Mouse (Mus musculus) limb, embryonic 11.5 days (tissue): ENCODE measurements around the gene Pde7b. TPM values are rescaled to one million over a fixed set of nuclear protein-coding genes. Genes with fewer than 3 reads are reported as not detected.

ENCODE experiments used
- ATAC-seq: fragments of 200-750 bp; cut with Nextera tagmentation; 2 replicates; pipeline ENCODE4 v1.8.0; 2017; ENCODE audit warnings: low read depth; ENCODE audit not compliant: insufficient number of reproducible peaks, low FRiP score, low TSS enrichment
- DNase-seq: peaks from one replicate; pipeline ENCODE4 v3.0.0-alpha.2; 2015; ENCODE audit warnings: low spot score
- H3K27ac ChIP-seq: fragments of 300-500 bp; sonication (generic); replicated peaks from 2 replicates; pipeline ENCODE4 v1.5.1; 2014; ENCODE audit warnings: low read depth, mild to moderate bottlenecking, low read length
- H3K27me3 ChIP-seq: fragments of 300-500 bp; sonication (generic); 2 replicates; pipeline ENCODE4 v1.6.1; 2014; ENCODE audit warnings: mild to moderate bottlenecking, low read length, mixed read lengths; ENCODE audit not compliant: control insufficient read depth, insufficient read depth
- H3K36me3 ChIP-seq: fragments of 300-500 bp; sonication (generic); 2 replicates; pipeline ENCODE4 v1.6.1; 2014; ENCODE audit warnings: mild to moderate bottlenecking, low read length, moderate library complexity, mixed read lengths; ENCODE audit not compliant: control insufficient read depth, insufficient read depth
- H3K4me1 ChIP-seq: fragments of 300-500 bp; sonication (generic); 2 replicates; pipeline ENCODE4 v1.6.1; 2014; ENCODE audit warnings: low read length, mixed read lengths; ENCODE audit not compliant: control insufficient read depth, insufficient read depth
- H3K4me2 ChIP-seq: fragments of 300-500 bp; sonication (generic); 2 replicates; pipeline ENCODE4 v1.6.1; 2014; ENCODE audit warnings: low read depth, mild to moderate bottlenecking, moderate library complexity; ENCODE audit not compliant: severe bottlenecking
- H3K4me3 ChIP-seq: fragments of 300-500 bp; sonication (generic); 2 replicates; pipeline ENCODE4 v1.5.1; 2014; ENCODE audit warnings: low read depth, low read length
- H3K9ac ChIP-seq: fragments of 300-500 bp; sonication (generic); 2 replicates; pipeline ENCODE4 v1.6.1; 2014; ENCODE audit warnings: mild to moderate bottlenecking, low read length
- H3K9me3 ChIP-seq: fragments of 300-500 bp; sonication (generic); 2 replicates; pipeline ENCODE4 v1.6.1; 2016; ENCODE audit warnings: low read length; ENCODE audit not compliant: control insufficient read depth
- WGBS: fragments of 180-500 bp; shearing (Covaris S2); extraction: QIAGEN DNeasy Blood & Tissue Kit; methylation state at CpG from one replicate; pipeline ENCODE4 v1.1.7; 2014; 5-methylcytosine and 5-hydroxymethylcytosine counted together
- polyA plus RNA-seq: library from polyadenylated mRNA; unstranded; fragments of >200 nt; fragmentation: Nextera tagmentation; extraction: Ambion mirVana; gene quantifications from 2 replicates; pipeline ENCODE4 v1.2.1, GENCODE M21; 2014

The Pde7b gene
- polyA plus RNA-seq, 1 experiment from 2014 or later, result 2.3 TPM

- DNase-seq (no peak), ATAC-seq (no peak)
- H3K4me1 ChIP-seq, result peaks cover 4% of the 10 kb centered on the region; the same call in 1 of the 2 replicates
- H3K4me2 ChIP-seq, result no peak overlapping the region; the same call in 1 of the 2 replicates
- H3K9ac ChIP-seq, result no peak overlapping the region
- H3K36me3 ChIP-seq, result no peaks in the 10 kb centered on the region
- WGBS, result 80% methylated on average over 3 of the region's 3 CpGs
- no peak overlapping the region for H3K27ac ChIP-seq
- no peak overlapping the region for H3K4me3 ChIP-seq
- H3K27me3 ChIP-seq, result no peaks in the 10 kb centered on the region
- H3K9me3 ChIP-seq, result no peaks in the 10 kb centered on the region
Observed at GRCm38 (mm10) chr10:20381352-20381751, 343.5 kb downstream of the Pde7b start.

- WGBS, result 83% methylated on average over 3 of the region's 3 CpGs
- H3K9me3 ChIP-seq, result no peaks in the 10 kb centered on the region
- no peaks in the 10 kb centered on the region for H3K27me3 ChIP-seq
- DNase-seq (no peak), ATAC-seq (no peak)
- peaks cover 4% of the 10 kb centered on the region; the same call in 1 of the 2 replicates for H3K4me1 ChIP-seq
- no peak overlapping the region for H3K4me2 ChIP-seq
- H3K9ac ChIP-seq, result no peak overlapping the region
- H3K27ac ChIP-seq, result no peak overlapping the region
- H3K36me3 ChIP-seq, result no peaks in the 10 kb centered on the region
- no peak overlapping the region for H3K4me3 ChIP-seq
Observed at GRCm38 (mm10) chr10:20380798-20381197, 344.1 kb downstream of the Pde7b start.

- no peak for ATAC-seq
- Histone ChIP-seq H3K9me3 (no peaks in the 10 kb centered on the region), H3K4me3 (no peak overlapping the region), H3K9ac (no peak overlapping the region), H3K27me3 (no peaks in the 10 kb centered on the region), H3K4me1 (peaks cover 4% of the 10 kb centered on the region; the same call in 1 of the 2 replicates), H3K36me3 (no peaks in the 10 kb centered on the region), H3K4me2 (no peak overlapping the region), H3K27ac (no peak overlapping the region)
- no peak for DNase-seq
- WGBS, result 81% methylated on average over 9 of the region's 9 CpGs
Observed at GRCm38 (mm10) chr10:20379071-20379735, 345.7 kb downstream of the Pde7b start.

- no peaks in the 10 kb centered on the region for H3K4me1 ChIP-seq
- DNase-seq, result no peak
- no peaks in the 10 kb centered on the region for H3K27me3 ChIP-seq
- ATAC-seq, result no peak
- WGBS, result 91% methylated on average over 9 of the region's 9 CpGs
- no peak overlapping the region for H3K4me2 ChIP-seq
- no peak overlapping the region for H3K4me3 ChIP-seq
- no peak overlapping the region for H3K9ac ChIP-seq
- H3K9me3 ChIP-seq, result no peaks in the 10 kb centered on the region
- no peaks in the 10 kb centered on the region for H3K36me3 ChIP-seq
- no peak overlapping the region for H3K27ac ChIP-seq
Observed at GRCm38 (mm10) chr10:20377621-20378020, 347.3 kb downstream of the Pde7b start.

DNA sequence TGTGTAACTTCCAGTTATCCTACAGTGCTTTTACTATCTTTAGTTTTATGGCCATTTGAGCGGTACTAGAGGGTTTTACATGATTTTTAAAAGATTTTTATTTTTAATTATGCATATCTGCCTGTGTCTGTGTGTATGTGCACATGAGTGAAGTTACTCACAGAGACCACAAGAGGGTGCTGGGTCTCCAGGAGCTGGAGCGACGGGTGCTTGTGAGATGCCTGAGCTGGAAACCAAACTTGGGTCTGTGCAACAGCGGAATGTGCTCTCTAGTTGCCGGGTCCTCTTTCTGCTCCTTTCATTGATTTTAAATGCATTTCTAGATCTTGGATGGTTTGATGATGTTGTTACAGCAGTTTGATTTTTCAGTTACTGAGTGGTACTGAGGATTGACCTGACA lies 352.8 kb downstream of the Pde7b start:
- no peaks in the 10 kb centered on the region for H3K9me3 ChIP-seq
- H3K9ac ChIP-seq, result no peak overlapping the region
- no peak overlapping the region for H3K4me2 ChIP-seq
- H3K27ac ChIP-seq, result no peak overlapping the region
- 94% methylated on average over 5 of the region's 5 CpGs for whole genome bisulfite sequencing
- H3K4me1 ChIP-seq, result no peaks in the 10 kb centered on the region
- DNase-seq (no peak), ATAC-seq (no peak)
- no peak overlapping the region for H3K4me3 ChIP-seq
- no peaks in the 10 kb centered on the region for H3K27me3 ChIP-seq
- H3K36me3 ChIP-seq, result no peaks in the 10 kb centered on the region

- no peaks in the 10 kb centered on the region for H3K36me3 ChIP-seq
- H3K27ac ChIP-seq, result no peak overlapping the region
- H3K4me1 ChIP-seq, result no peaks in the 10 kb centered on the region
- no peaks in the 10 kb centered on the region for H3K27me3 ChIP-seq
- H3K4me2 ChIP-seq, result no peak overlapping the region
- WGBS, result 72% methylated on average over 4 of the region's 4 CpGs
- H3K9ac ChIP-seq, result no peak overlapping the region
- DNase-seq, result no peak
- H3K4me3 ChIP-seq, result no peak overlapping the region
- no peaks in the 10 kb centered on the region for H3K9me3 ChIP-seq
- ATAC-seq, result no peak
Observed at GRCm38 (mm10) chr10:20362450-20363118, 362.3 kb downstream of the Pde7b start.

DNA sequence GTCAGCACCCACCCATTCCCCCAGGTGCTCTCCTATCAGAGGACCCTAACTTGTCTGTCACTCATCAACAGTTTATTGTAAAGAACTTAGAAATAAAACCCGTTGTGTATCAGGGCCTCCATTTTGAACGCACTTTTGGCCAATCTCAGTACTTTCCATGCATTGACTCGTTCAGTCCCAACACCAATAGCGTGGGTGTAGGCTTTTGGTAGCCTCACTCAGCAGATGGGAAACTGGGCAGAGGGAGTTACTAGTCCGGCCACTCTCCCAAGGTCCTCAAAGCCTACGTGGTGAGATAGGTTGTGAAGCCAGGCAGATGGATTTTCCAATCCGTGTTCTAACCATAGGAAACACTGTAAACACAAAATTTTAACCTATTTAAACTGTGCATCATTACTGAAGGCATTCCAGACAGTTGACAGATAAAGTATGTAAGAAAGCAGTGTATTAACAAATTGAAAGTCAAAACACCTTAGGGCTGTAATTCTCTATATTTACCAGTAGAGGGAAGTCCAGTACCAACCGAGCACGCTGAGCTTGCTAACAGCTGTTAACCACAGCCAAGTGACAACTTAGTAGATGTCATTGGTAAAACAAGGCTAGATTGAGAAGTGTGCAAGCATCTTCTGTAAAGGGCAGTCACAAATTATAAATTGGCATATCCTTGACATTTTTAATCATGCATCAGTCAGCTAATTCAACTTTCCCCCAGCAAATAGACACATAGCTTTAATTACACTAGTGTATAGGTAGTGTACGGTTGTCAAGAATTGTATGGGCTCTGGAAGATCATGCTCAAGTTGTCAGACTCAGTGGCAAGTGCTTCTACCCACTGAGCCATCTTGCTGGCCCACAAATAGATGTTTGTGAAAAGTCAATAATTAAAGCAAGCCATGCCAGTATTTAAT lies 363.1 kb downstream of the Pde7b start:
- Histone ChIP-seq H3K4me1 (no peaks in the 10 kb centered on the region), H3K36me3 (no peaks in the 10 kb centered on the region), H3K9me3 (no peaks in the 10 kb centered on the region), H3K4me2 (no peak overlapping the region), H3K9ac (no peak overlapping the region), H3K27ac (no peak overlapping the region), H3K27me3 (no peaks in the 10 kb centered on the region), H3K4me3 (no peak overlapping the region)
- no peak for ATAC-seq
- DNase-seq, result no peak
- WGBS, result 66% methylated on average over 10 of the region's 10 CpGs

DNA sequence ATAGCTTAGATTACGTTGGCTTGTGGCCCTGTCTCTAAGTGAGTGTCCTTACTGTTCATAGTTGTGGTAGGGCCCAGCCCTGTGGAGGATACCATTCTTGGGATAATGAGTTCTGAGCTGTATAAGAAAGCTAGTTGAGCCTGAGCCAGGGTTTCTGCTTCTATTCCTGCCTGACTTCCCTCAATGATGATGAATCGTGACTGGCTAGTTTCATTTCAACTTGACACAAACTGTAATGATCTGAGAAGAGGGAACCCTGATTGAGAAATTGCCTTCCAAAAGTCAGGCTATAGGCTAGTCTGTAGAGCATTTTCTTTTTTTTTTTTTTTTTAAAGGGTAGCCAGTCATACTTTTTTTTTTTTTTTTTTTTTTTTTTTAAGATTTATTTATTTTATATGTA lies 376.0 kb downstream of the Pde7b start:
- Histone ChIP-seq H3K4me1 (no peaks in the 10 kb centered on the region), H3K9me3 (no peaks in the 10 kb centered on the region), H3K36me3 (peaks cover 11% of the 10 kb centered on the region; the same call in 1 of the 2 replicates), H3K9ac (no peak overlapping the region), H3K4me2 (no peak overlapping the region; the same call in 1 of the 2 replicates), H3K27ac (no peak overlapping the region), H3K27me3 (no peaks in the 10 kb centered on the region), H3K4me3 (no peak overlapping the region)
- ATAC-seq (no peak), DNase-seq (no peak)
- 90% methylated on average over 2 of the region's 2 CpGs for WGBS
